Mouse (Mus musculus) lung, embryonic 15.5 days (tissue): ENCODE results near the gene Il1rapl2. TPM values are rescaled to one million over a fixed set of nuclear protein-coding genes. Genes with fewer than 3 reads are reported as not detected.

Experiments
- ATAC-seq: fragments of 200-750 bp; cut with Nextera tagmentation; 2 replicates; pipeline ENCODE4 v1.8.0; 2017; ENCODE audit warnings: moderate number of reproducible peaks, borderline replicate concordance; ENCODE audit not compliant: low FRiP score, low TSS enrichment; ENCODE audit errors: extremely low read depth
- H3K27ac ChIP-seq: fragments of 300-500 bp; sonication (generic); 2 replicates; pipeline ENCODE4 v1.5.1; 2015; ENCODE audit warnings: moderate library complexity, mild to moderate bottlenecking, inconsistent platforms
- H3K27me3 ChIP-seq: fragments of 300-500 bp; sonication (generic); 2 replicates; pipeline ENCODE4 v1.6.1; 2015; ENCODE audit warnings: inconsistent platforms
- H3K36me3 ChIP-seq: fragments of 300-500 bp; sonication (generic); 2 replicates; pipeline ENCODE4 v1.6.1; 2015; ENCODE audit warnings: inconsistent platforms
- H3K4me1 ChIP-seq: fragments of 300-500 bp; sonication (generic); 2 replicates; pipeline ENCODE4 v1.6.1; 2015; ENCODE audit warnings: inconsistent platforms
- H3K4me2 ChIP-seq: fragments of 300-500 bp; sonication (generic); 2 replicates; pipeline ENCODE4 v1.6.1; 2015; ENCODE audit warnings: inconsistent platforms, mild to moderate bottlenecking, moderate library complexity
- H3K4me3 ChIP-seq: fragments of 300-500 bp; sonication (generic); 2 replicates; pipeline ENCODE4 v1.5.1; 2015; ENCODE audit warnings: mild to moderate bottlenecking, inconsistent platforms
- H3K9ac ChIP-seq: fragments of 300-500 bp; sonication (generic); 2 replicates; pipeline ENCODE4 v1.6.1; 2015; ENCODE audit warnings: inconsistent platforms
- H3K9me3 ChIP-seq: fragments of 300-500 bp; sonication (generic); 2 replicates; pipeline ENCODE4 v1.6.1; 2016; ENCODE audit warnings: inconsistent platforms
- WGBS: fragments of 180-500 bp; shearing (Covaris S2); methylation state at CpG from one replicate; pipeline ENCODE4 v1.1.7; 2015; 5-methylcytosine and 5-hydroxymethylcytosine counted together
- polyA plus RNA-seq: library from polyadenylated mRNA; unstranded; fragments of >200 nt; fragmentation: Nextera tagmentation; extraction: Ambion mirVana; gene quantifications from 2 replicates; pipeline ENCODE4 v1.2.1, GENCODE M21; 2015

Il1rapl2 gene
- polyA plus RNA-seq, 1 experiment from 2014 or later, result 0.05 TPM

- WGBS, result 50% methylated on average over 3 of the region's 3 CpGs
- no peak overlapping the region for H3K9ac ChIP-seq
- H3K36me3 ChIP-seq, result no peaks in the 10 kb centered on the region
- no peaks in the 10 kb centered on the region for H3K4me1 ChIP-seq
- H3K27me3 ChIP-seq, result no peaks in the 10 kb centered on the region
- no peaks in the 10 kb centered on the region for H3K9me3 ChIP-seq
- no peak overlapping the region for H3K4me3 ChIP-seq
- no peak overlapping the region for H3K4me2 ChIP-seq
- no peak overlapping the region for H3K27ac ChIP-seq
- ATAC-seq, result peak; percentile 72; the same call in 1 of the 2 replicates
Observed at GRCm38 (mm10) chrX:138838381-138838780, 1268.0 kb downstream of the Il1rapl2 start.
